Mouse (Mus musculus): Measurements from ENCODE around the gene Hist1h2bj. TPM values are rescaled to one million over a fixed set of nuclear protein-coding genes. Genes with fewer than 3 reads are reported as not detected.
"Not testable (repeated sequence)": the region's sequence is repeated elsewhere in the genome, so short reads cannot be mapped to it uniquely, and the experiment has no call there.

The Hist1h2bj gene
- polyA plus RNA-seq, 1 experiment from 2014 or later = 3.4 TPM

- H3K36me3 ChIP-seq = no peaks in the 10 kb centered on the region
- H3K9ac ChIP-seq = peak overlapping the region; percentile 23; the same call in 1 of the 2 replicates
- peak overlapping the region; percentile 48 for H3K4me3 ChIP-seq
- H3K4me2 ChIP-seq = peak overlapping the region; percentile 70
- WGBS = 54% methylated on average over 5 of the region's 5 CpGs
- ATAC-seq (ENCODE audit: insufficient number of reproducible peaks, low FRiP score) = no peak
- H3K9me3 ChIP-seq (replicated peaks) = no peaks in the 10 kb centered on the region
- no peaks in the 10 kb centered on the region for H3K27me3 ChIP-seq (replicated peaks)
- peaks cover 18% of the 10 kb centered on the region for H3K4me1 ChIP-seq (replicated peaks)
- H3K27ac ChIP-seq (ENCODE audit: poor library complexity, severe bottlenecking) = no peak overlapping the region
These were observed 9.1 kb upstream of the Hist1h2bj start for GRCm38 (mm10) chr13:22033741-22034442.

DNA sequence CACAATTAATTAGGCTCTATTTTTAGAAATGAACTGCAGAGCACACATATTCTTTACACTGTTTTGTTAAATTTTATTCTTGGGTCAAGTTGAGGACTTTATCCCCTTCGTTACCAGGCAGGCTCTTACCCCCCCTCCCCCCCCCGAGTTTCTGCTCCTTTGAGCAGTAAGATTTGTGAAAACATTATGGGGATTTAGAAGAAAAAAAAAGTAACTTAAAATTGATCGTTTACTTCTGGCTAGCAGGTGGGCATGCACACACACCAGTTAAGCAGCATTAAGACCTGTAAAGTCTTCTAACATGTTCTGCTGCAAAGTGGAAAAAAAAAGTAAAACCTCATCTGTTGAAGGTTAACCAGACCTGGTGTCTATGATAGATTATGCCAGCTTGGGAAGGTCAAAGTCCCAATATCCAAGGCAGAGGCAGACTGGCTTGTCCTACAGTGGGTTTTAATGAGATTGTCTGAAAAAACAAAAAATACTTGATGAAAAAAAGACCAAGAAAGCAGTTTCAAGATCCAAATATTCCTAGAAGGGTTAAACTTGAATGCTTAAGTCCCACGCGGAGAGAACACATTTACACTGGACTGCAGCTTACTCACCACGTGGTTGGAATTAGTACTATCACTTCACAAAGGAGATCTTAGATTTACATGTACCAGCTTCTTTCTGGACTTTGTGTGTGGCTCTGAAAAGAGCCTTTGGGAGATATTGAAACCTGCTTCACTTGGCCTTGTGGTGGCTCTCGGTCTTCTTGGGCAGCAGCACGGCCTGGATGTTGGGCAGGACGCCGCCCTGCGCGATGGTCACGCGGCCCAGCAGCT lies 8.4 kb upstream of the Hist1h2bj start:
- Histone ChIP-seq H3K27me3 (replicated peaks) (no peaks in the 10 kb centered on the region), H3K27ac (ENCODE audit: poor library complexity, severe bottlenecking) (peak overlapping the region; percentile 77), H3K4me3 (peak overlapping the region; percentile 48), H3K9ac (peak overlapping the region; percentile 76), H3K9me3 (replicated peaks) (no peaks in the 10 kb centered on the region), H3K4me2 (peak overlapping the region; percentile 70), H3K4me1 (replicated peaks) (peaks cover 18% of the 10 kb centered on the region), H3K36me3 (no peaks in the 10 kb centered on the region)
- ATAC-seq (ENCODE audit: insufficient number of reproducible peaks, low FRiP score) = peak; percentile 43
- under 1% methylated on average over 14 of the region's 14 CpGs for WGBS

DNA sequence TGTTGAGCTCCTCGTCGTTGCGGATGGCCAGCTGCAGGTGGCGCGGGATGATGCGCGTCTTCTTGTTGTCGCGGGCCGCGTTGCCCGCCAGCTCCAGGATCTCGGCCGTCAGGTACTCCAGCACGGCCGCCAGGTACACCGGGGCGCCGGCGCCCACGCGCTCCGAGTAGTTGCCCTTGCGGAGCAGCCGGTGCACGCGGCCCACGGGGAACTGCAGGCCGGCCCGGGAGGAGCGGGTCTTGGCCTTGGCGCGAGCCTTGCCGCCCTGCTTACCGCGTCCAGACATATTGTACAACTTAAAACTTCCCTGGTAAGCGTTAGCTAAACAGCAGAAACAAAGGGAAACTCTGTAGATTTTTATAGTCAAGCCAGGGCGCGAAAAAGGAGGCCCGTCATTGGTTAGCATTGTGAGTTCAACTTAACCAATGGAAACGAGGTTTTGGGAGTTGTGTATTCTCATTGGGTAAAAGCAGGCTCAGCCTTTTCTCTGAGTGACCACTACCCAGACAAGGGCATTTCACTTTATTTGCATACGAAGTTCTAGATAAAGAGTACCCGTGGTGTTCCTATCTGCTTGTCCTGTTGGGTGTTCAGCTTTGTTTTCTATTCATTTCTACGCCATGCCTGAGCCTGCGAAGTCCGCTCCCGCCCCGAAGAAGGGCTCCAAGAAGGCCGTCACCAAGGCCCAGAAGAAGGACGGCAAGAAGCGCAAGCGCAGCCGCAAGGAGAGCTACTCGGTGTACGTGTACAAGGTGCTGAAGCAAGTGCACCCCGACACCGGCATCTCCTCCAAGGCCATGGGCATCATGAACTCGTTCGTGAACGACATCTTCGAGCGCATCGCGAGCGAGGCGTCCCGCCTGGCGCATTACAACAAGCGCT lies 7.5 kb upstream of the Hist1h2bj start, which contains the start of the genes Hist1h2ah and Hist1h2bk:
TSS of gene Hist1h2ah (minus strand) at position 302 of the 882 bp plus-strand sequence.
TSS of gene Hist1h2bk (plus strand) at position 604 of the 882 bp plus-strand sequence.
- ATAC-seq (ENCODE audit: insufficient number of reproducible peaks, low FRiP score) = peak; percentile 96
- peaks cover 23% of the 10 kb centered on the region for H3K4me1 ChIP-seq (replicated peaks)

DNA sequence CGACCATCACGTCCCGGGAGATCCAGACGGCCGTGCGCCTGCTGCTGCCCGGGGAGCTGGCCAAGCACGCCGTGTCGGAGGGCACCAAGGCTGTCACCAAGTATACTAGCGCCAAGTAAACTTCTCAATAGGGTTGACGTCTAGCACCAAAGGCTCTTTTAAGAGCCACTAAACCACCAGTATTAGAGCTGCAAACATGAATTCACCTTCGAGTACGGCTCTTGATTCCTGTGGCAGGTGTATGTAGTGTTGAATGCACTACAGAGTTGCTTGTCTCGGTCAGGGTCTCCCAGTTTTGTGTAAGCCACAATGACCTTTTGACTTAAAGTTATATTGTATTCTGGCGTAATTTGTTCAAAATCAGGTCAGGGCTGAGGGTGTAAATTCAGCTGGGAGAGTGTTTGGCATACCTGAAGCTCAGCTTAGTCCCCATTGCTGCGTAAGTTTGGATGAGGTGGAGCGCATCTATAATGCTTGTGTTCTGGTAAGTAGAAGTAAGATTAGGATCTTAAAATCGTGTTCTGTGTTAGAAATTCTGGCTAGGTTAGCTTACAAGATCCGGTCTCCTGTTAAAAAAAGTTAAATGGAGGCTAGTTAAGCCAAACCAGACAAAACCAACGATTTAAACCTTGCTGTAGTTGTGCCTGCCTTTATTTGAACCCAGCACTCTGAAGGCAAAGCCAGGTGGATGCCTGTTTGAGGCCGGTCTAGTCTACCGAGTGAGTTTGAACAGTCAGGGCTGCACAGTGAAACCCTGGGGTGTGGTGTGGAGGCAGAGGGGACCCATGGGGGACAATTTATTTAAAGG lies 6.7 kb upstream of the Hist1h2bj start:
- Histone ChIP-seq H3K9ac (peak overlapping the region; percentile 68), H3K4me3 (peak overlapping the region; percentile 37), H3K9me3 (replicated peaks) (no peaks in the 10 kb centered on the region), H3K4me2 (peak overlapping the region; percentile 70), H3K36me3 (no peaks in the 10 kb centered on the region), H3K27me3 (replicated peaks) (no peaks in the 10 kb centered on the region), H3K4me1 (replicated peaks) (peaks cover 27% of the 10 kb centered on the region), H3K27ac (ENCODE audit: poor library complexity, severe bottlenecking) (peak overlapping the region; percentile 78)
- WGBS = 7% methylated on average over 22 of the region's 23 CpGs
- peak; percentile 34 for ATAC-seq (ENCODE audit: insufficient number of reproducible peaks, low FRiP score)

More for the DNA sequence above, 7.5 kb upstream of the Hist1h2bj start, which contains the start of the genes Hist1h2ah and Hist1h2bk:
- Histone ChIP-seq H3K9ac (peak within 1 kb of the TSS; percentile 76), H3K4me2 (peak within 1 kb of the TSS; percentile 70), H3K27ac (ENCODE audit: poor library complexity, severe bottlenecking) (peak within 1 kb of the TSS; percentile 78), H3K4me3 (peak within 1 kb of the TSS; percentile 50)
- H3K36me3 ChIP-seq; H3K9me3 ChIP-seq (replicated peaks); H3K27me3 ChIP-seq (replicated peaks): not testable (repeated sequence)
- WGBS = under 1% methylated on average over 29 of the region's 69 CpGs

GRCm38 (mm10) chr13:22036986-22037385 lies 6.0 kb upstream of the Hist1h2bj start:
- no peak for ATAC-seq (ENCODE audit: insufficient number of reproducible peaks, low FRiP score)
- H3K27ac ChIP-seq (ENCODE audit: poor library complexity, severe bottlenecking) = peak overlapping the region; percentile 78
- WGBS = 65% methylated on average over 3 of the region's 3 CpGs

DNA sequence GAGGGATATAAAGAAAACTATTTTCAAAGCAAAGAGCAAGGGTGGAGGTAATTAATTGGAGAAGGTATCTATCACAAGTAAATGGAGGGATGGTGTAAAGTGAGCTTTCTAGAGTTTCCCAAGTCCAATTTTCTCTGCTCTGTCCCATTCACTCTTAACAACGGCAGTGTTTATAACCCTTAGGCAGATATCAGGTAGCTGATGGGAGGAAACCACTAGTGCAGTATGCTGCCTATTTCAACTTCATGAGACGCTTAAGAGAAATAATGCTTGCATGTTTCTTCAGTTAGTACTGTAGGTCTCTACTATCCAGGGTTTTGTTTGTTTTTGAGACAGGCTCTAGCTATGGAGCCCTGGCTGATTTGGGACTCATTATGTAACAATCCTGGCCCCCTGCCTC lies 5.6 kb upstream of the Hist1h2bj start:
- no peak overlapping the region for H3K27ac ChIP-seq (ENCODE audit: poor library complexity, severe bottlenecking)

More at GRCm38 (mm10) chr13:22036986-22037385, 6.0 kb upstream of the Hist1h2bj start:
- Histone ChIP-seq H3K27me3 (replicated peaks) (no peaks in the 10 kb centered on the region), H3K4me1 (replicated peaks) (peaks cover 28% of the 10 kb centered on the region), H3K4me2 (peak overlapping the region; percentile 70), H3K4me3 (peak overlapping the region; percentile 37), H3K9me3 (replicated peaks) (no peaks in the 10 kb centered on the region), H3K9ac (peak overlapping the region; percentile 68), H3K36me3 (no peaks in the 10 kb centered on the region)

GRCm38 (mm10) chr13:22039364-22039763 lies 3.6 kb upstream of the Hist1h2bj start:
- no peak overlapping the region for H3K9ac ChIP-seq
- H3K4me3 ChIP-seq = no peak overlapping the region
- H3K36me3 ChIP-seq = no peaks in the 10 kb centered on the region
- H3K9me3 ChIP-seq (replicated peaks) = no peaks in the 10 kb centered on the region
- no peak overlapping the region for H3K4me2 ChIP-seq
- H3K4me1 ChIP-seq (replicated peaks) = peaks cover 26% of the 10 kb centered on the region
- WGBS = 65% methylated on average over 5 of the region's 5 CpGs
- no peaks in the 10 kb centered on the region for H3K27me3 ChIP-seq (replicated peaks)
- no peak for ATAC-seq (ENCODE audit: insufficient number of reproducible peaks, low FRiP score)
- no peak overlapping the region for H3K27ac ChIP-seq (ENCODE audit: poor library complexity, severe bottlenecking)

More for the DNA sequence above, 5.6 kb upstream of the Hist1h2bj start:
- no peaks in the 10 kb centered on the region for H3K36me3 ChIP-seq
- H3K27me3 ChIP-seq (replicated peaks) = no peaks in the 10 kb centered on the region
- no peak overlapping the region for H3K4me3 ChIP-seq
- H3K9ac ChIP-seq = no peak overlapping the region
- no peaks in the 10 kb centered on the region for H3K9me3 ChIP-seq (replicated peaks)
- 73% methylated on average over 2 of the region's 2 CpGs for WGBS
- ATAC-seq (ENCODE audit: insufficient number of reproducible peaks, low FRiP score) = no peak
- H3K4me1 ChIP-seq (replicated peaks) = peaks cover 32% of the 10 kb centered on the region
- H3K4me2 ChIP-seq = 0 out of 2 replicates have a peak overlapping the region, but pooled peaks have one; percentile 4

GRCm38 (mm10) chr13:22039951-22040463 lies 3.0 kb upstream of the Hist1h2bj start:
- Histone ChIP-seq H3K27ac (ENCODE audit: poor library complexity, severe bottlenecking) (peak overlapping the region; percentile 88), H3K4me2 (peak overlapping the region; percentile 92), H3K4me3 (peak overlapping the region; percentile 54), H3K36me3 (no peaks in the 10 kb centered on the region), H3K4me1 (replicated peaks) (peaks cover 21% of the 10 kb centered on the region), H3K9me3 (replicated peaks) (no peaks in the 10 kb centered on the region), H3K27me3 (replicated peaks) (no peaks in the 10 kb centered on the region), H3K9ac (0 out of 2 replicates have a peak overlapping the region, but pooled peaks have one; percentile 70)
- ATAC-seq (ENCODE audit: insufficient number of reproducible peaks, low FRiP score) = no peak
- 9% methylated on average over 2 of the region's 2 CpGs for WGBS

DNA sequence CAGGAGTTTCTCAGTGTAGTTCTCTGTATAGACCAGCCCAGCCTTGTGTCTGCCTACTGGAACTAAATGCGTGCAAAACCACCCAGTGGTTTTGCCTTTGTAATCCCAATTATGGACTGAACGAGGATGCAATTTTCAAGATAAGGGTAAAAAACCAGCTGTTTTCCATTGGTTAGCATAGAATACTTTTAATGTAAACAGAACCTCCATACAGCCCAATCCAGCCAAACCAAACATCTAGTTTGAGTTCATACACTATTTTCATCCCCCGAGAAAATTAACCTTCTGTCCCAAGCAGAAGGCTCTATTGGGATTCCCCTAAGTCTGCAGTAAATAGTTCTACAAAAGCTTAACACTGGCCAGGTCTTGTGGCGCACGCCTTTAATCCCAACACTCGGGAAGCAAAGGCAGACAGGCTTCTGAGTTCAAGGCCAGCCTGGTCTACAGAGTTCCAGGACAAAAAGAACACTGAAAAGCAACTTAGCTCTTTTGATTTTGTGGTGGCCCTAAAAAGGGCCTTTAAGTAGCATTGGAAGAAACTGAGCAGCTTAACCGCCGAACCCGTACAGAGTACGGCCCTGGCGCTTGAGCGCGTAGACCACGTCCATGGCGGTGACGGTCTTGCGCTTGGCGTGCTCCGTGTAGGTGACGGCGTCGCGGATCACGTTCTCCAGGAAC lies 2.4 kb upstream of the Hist1h2bj start:
- Histone ChIP-seq H3K4me2 (peak overlapping the region; percentile 92), H3K27me3 (replicated peaks) (no peaks in the 10 kb centered on the region), H3K4me3 (peak overlapping the region; percentile 54), H3K9ac (peak overlapping the region; percentile 70), H3K4me1 (replicated peaks) (peaks cover 21% of the 10 kb centered on the region), H3K9me3 (replicated peaks) (no peaks in the 10 kb centered on the region), H3K36me3 (no peaks in the 10 kb centered on the region), H3K27ac (ENCODE audit: poor library complexity, severe bottlenecking) (peak overlapping the region; percentile 88)
- ATAC-seq (ENCODE audit: insufficient number of reproducible peaks, low FRiP score) = peak; percentile 4; the same call in 1 of the 2 replicates
- under 1% methylated on average over 24 of the region's 24 CpGs for WGBS
